Mouse (Mus musculus): ENCODE data around the gene Hist1h1e. TPM values are rescaled to one million over a fixed set of nuclear protein-coding genes. Genes with fewer than 3 reads are reported as not detected.
A peak's percentile ranks its signal among the peaks of the same experiment; 100 is the strongest.

Hist1h1e gene
- total RNA-seq (2017): 201 and 211 TPM in 2 replicates

GRCm38 (mm10) chr13:23622175-23622671 is at the start of gene Hist1h1e:
TSS of gene Hist1h1e (minus strand) at chr13:23622558.
- peak; percentile 69 for ATAC-seq (ENCODE audit: extremely low read depth, insufficient number of reproducible peaks, low FRiP score, poor library complexity, severe bottlenecking)

GRCm38 (mm10) chr13:23662536-23662935 is 40.2 kb upstream of the Hist1h1e start:
- no peak for ATAC-seq (ENCODE audit: extremely low read depth, insufficient number of reproducible peaks, low FRiP score, poor library complexity, severe bottlenecking)

DNA sequence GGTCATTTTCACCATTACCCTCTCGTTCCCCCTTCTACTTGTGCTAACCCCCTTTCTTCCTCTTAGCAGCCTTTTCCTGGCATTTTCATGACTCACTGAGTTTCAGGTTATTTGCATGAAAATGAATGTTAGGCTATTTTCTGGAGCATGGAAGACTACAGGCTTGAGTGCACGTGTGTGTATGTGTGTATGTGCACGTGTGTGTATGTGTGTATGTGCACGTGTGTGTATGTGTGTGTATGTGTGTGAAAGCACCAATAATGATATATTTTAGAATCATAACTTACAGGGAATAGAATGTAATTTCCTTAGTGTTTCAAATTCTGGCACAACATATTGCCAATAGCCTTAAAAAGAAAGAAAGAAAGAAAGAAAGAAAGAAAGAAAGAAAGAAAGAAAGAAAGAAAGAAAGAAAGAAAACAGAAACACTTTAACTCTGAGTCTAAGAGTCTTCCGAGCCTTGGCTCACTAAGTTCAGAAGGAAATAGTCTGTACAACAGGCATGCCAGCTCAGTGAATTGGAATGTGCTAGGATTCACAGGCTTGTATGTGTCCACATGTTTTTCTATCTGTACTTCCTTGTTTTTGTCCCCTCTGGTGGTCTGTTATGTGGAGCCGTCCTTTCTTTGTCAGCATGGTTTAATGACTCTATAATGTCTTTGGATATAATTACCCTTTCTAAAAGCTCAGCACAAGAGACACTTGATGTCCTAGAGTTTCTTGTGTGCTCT is 37.4 kb upstream of the Hist1h1e start:
- ATAC-seq (ENCODE audit: extremely low read depth, insufficient number of reproducible peaks, low FRiP score, poor library complexity, severe bottlenecking): no peak

GRCm38 (mm10) chr13:23630653-23631052 is 8.3 kb upstream of the Hist1h1e start:
- peak; percentile 61; the same call in 1 of the 2 replicates for ATAC-seq (ENCODE audit: extremely low read depth, insufficient number of reproducible peaks, low FRiP score, poor library complexity, severe bottlenecking)

GRCm38 (mm10) chr13:23622861-23623450 is 598 bp upstream of the Hist1h1e start:
- no peak for ATAC-seq (ENCODE audit: extremely low read depth, insufficient number of reproducible peaks, low FRiP score, poor library complexity, severe bottlenecking)

DNA sequence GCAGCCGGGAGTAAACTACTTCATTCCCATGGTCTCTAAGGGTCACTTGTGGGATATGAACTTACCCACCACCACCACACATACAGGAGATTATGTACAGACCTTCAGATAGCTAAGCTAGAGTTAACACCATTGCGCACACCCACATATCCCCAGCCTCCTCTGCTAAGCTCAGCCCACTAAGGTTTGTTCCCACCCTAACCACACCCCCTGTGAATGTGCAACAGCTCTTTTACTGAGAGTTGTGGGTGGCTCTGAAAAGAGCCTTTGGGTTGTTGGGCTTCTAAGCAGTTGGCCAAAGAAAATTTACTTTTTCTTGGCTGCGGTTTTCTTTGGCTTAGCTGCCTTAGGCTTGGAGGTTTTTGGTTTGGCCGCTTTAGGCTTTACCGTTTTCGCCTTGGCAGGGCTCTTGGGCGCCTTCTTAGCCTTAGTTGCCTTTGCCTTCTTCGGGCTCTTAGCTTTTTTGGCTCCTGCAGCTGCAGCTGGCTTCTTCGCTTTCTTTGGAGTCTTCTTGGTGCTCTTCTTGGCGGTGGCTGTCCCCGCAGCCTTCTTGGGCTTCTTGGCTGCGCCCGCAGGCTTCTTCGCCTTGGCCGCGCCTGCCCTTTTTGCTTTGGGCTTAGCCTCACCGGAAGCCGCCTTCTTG is 705 bp downstream of the Hist1h1e start:
- ATAC-seq (ENCODE audit: extremely low read depth, insufficient number of reproducible peaks, low FRiP score, poor library complexity, severe bottlenecking): peak; percentile 61

GRCm38 (mm10) chr13:23620733-23621531 is 1.4 kb downstream of the Hist1h1e start, which contains the start of gene Hist1h2be:
TSS of gene Hist1h2be (minus strand) at chr13:23621124.
- peak; percentile 73 for ATAC-seq (ENCODE audit: extremely low read depth, insufficient number of reproducible peaks, low FRiP score, poor library complexity, severe bottlenecking)

- ATAC-seq (ENCODE audit: extremely low read depth, insufficient number of reproducible peaks, low FRiP score, poor library complexity, severe bottlenecking): no peak
Observed at GRCm38 (mm10) chr13:23620056-23620732, 2.2 kb downstream of the Hist1h1e start.

DNA sequence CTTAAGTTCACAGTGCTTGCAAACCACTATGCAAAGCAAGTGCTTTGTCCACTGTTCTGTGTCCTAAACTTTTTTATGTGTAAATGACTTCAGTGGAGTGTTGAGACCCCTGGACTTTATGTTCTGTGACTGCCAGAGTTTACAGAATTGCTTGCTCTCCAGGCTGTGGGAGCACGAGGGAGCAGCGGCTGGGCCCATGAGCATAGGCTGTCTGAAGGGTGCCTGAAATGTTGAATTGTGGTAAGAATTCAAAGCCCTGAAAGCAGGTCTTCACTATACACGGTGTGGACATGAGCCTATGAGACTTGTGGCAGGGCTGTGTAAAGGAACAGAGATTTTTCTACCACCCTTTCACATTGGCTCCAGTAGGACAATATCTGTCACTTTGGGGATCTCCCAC is 10.7 kb downstream of the Hist1h1e start:
- ATAC-seq (ENCODE audit: extremely low read depth, insufficient number of reproducible peaks, low FRiP score, poor library complexity, severe bottlenecking): no peak

- no peak for ATAC-seq (ENCODE audit: extremely low read depth, insufficient number of reproducible peaks, low FRiP score, poor library complexity, severe bottlenecking)
Observed at GRCm38 (mm10) chr13:23610393-23610792, 12.0 kb downstream of the Hist1h1e start.

GRCm38 (mm10) chr13:23609844-23610243 is 12.5 kb downstream of the Hist1h1e start:
- ATAC-seq (ENCODE audit: extremely low read depth, insufficient number of reproducible peaks, low FRiP score, poor library complexity, severe bottlenecking): no peak

DNA sequence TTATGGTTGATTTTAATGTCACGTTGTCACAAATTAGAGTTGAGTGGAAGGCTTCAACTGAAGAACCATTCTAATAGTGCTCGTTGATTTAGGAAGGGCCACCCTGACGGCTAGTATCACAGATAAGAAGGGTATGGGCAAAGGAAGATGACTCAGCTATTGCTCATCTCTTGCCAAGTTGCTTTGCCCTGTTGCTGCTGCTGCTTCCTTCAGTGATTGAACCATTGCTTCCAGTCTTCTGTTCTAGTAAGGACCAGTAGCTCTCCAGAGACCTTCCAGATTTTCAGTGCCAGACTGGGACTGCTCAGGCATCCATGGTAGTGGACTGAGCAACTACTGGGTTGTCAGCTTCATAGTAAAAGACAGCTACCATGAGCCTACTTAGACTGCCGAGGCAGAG is 13.1 kb downstream of the Hist1h1e start:
- ATAC-seq (ENCODE audit: extremely low read depth, insufficient number of reproducible peaks, low FRiP score, poor library complexity, severe bottlenecking): no peak

GRCm38 (mm10) chr13:23605052-23605451 is 17.3 kb downstream of the Hist1h1e start:
- no peak for ATAC-seq (ENCODE audit: extremely low read depth, insufficient number of reproducible peaks, low FRiP score, poor library complexity, severe bottlenecking)

GRCm38 (mm10) chr13:23604452-23604851 is 17.9 kb downstream of the Hist1h1e start:
- no peak for ATAC-seq (ENCODE audit: extremely low read depth, insufficient number of reproducible peaks, low FRiP score, poor library complexity, severe bottlenecking)

DNA sequence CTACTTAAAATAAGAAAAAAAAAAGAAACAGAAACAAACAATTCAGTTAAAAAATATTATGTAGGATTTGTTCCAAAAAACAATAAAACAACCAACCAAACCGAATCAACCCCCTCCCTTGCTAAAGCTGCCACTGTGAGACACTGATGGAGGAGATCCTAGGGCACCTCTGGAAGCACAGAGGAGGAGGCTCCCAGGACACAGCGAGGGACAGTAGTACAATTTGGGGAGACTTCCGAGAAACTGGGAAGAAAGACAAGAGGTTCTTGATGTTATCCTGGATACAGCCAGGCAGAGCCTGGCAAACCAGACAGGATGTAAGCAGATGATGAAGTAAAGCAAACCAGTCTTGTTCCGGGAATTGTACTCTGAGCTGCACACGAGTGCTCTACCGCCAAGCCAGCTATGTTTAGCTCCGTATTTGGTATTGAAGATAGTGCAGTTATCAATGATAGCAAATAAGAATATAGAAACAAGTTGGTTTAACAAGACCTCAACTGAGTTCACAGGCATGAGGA is 19.1 kb downstream of the Hist1h1e start:
- ATAC-seq (ENCODE audit: extremely low read depth, insufficient number of reproducible peaks, low FRiP score, poor library complexity, severe bottlenecking): no peak

GRCm38 (mm10) chr13:23597957-23598356 is 24.4 kb downstream of the Hist1h1e start:
- ATAC-seq (ENCODE audit: extremely low read depth, insufficient number of reproducible peaks, low FRiP score, poor library complexity, severe bottlenecking): peak; percentile 76; the same call in 1 of the 2 replicates

DNA sequence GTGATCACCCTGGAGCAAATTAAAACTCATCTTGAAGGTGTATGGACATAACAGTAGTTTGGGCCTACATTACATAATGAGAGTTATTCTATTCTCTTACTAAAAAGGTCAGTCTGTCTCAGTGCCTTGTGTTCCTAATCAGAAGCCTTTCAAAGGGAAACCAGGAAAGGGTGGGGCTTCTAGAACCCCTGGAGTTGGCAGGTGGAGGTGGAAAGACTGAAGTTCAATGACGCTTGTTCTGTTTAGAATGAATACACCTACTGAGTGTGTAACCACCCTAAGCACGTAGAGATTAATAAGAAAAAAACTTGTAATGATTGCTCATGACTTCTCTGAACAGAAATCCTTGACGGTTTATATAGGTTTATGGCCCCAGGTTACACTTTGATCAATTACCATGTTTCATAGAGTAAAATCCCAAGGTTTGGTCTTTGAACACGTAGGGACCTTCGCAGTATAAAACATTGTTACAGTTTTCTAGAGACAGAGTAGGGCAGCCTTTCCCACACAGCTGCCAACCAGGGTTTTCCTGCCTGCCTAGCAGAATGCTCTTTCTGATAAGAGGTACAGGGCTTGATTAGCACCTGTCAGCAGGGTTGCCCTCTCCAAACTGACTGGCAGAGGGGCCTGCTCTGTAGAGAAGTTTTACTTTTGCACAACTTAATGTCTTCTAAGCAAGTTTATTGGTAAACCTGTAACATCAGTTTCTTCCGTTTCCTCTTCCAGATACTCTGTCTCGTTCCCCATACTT is 26.6 kb downstream of the Hist1h1e start:
- no peak for ATAC-seq (ENCODE audit: extremely low read depth, insufficient number of reproducible peaks, low FRiP score, poor library complexity, severe bottlenecking)

DNA sequence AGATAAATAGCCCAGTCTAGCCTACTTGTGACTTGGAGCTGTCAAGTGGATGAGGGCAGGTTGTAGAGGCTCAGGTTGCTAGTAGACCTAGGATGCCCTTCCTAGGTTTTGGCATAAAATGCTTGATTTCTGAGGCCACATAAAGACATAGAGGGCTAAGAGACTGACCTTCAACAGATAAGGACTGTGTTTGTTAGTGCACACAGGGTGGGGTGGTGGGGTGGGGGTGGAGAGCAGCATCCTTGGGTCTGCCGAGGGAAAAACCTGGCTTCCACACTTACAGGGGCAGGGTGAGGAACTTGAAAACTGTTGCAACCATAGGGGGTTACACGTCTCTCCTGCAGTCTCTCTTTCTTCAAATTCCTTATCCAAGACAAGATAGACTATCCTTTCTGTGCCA is 27.2 kb downstream of the Hist1h1e start:
- no peak for ATAC-seq (ENCODE audit: extremely low read depth, insufficient number of reproducible peaks, low FRiP score, poor library complexity, severe bottlenecking)
